Mouse (Mus musculus) embryonic facial prominence, embryonic 11.5 days (tissue): Measurements from ENCODE around the gene Sec24a. TPM values are rescaled to one million over a fixed set of nuclear protein-coding genes. Genes with fewer than 3 reads are reported as not detected.

Source experiments
- ATAC-seq: fragments of 200-750 bp; cut with Nextera tagmentation; replicated peaks from 2 replicates; pipeline ENCODE4 v1.8.0; 2017; ENCODE audit warnings: low read depth; ENCODE audit not compliant: insufficient number of reproducible peaks, low FRiP score, low TSS enrichment
- DNase-seq: peaks from one replicate; pipeline ENCODE4 v3.0.0-alpha.2; 2015; ENCODE audit warnings: low spot score
- H3K27ac ChIP-seq: fragments of 300-500 bp; sonication (generic); replicated peaks from 2 replicates; pipeline ENCODE4 v1.5.1; 2014; ENCODE audit warnings: mild to moderate bottlenecking, low read depth, low read length, control low read depth
- H3K27me3 ChIP-seq: fragments of 300-500 bp; sonication (generic); 2 replicates; pipeline ENCODE4 v1.6.1; 2014; ENCODE audit warnings: mild to moderate bottlenecking, low read length, moderate library complexity, mixed read lengths; ENCODE audit not compliant: control insufficient read depth, insufficient read depth
- H3K36me3 ChIP-seq: fragments of 300-500 bp; sonication (generic); replicated peaks from 2 replicates; pipeline ENCODE4 v1.6.1; 2014; ENCODE audit warnings: low read depth, mild to moderate bottlenecking, low read length, moderate library complexity, mixed read lengths; ENCODE audit not compliant: control insufficient read depth, insufficient read depth
- H3K4me1 ChIP-seq: fragments of 300-500 bp; sonication (generic); 2 replicates; pipeline ENCODE4 v1.6.1; 2014; ENCODE audit warnings: low read length, mixed read lengths; ENCODE audit not compliant: control insufficient read depth, insufficient read depth
- H3K4me2 ChIP-seq: fragments of 300-500 bp; sonication (generic); 2 replicates; pipeline ENCODE4 v1.6.1; 2014; ENCODE audit warnings: low read depth, mild to moderate bottlenecking, control low read depth, low read length, moderate library complexity
- H3K4me3 ChIP-seq: fragments of 300-500 bp; sonication (generic); 2 replicates; pipeline ENCODE4 v1.5.1; 2014; ENCODE audit warnings: low read depth, low read length, control low read depth
- H3K9ac ChIP-seq: fragments of 300-500 bp; sonication (generic); replicated peaks from 2 replicates; pipeline ENCODE4 v1.6.1; 2014; ENCODE audit warnings: mild to moderate bottlenecking, control low read depth, low read length
- H3K9me3 ChIP-seq: fragments of 300-500 bp; sonication (generic); replicated peaks from 2 replicates; pipeline ENCODE4 v1.6.1; 2016; ENCODE audit warnings: mild to moderate bottlenecking, low read length, inconsistent platforms, mixed read lengths; ENCODE audit not compliant: control insufficient read depth
- WGBS: fragments of 180-500 bp; shearing (Covaris S2); extraction: QIAGEN DNeasy Blood & Tissue Kit; methylation state at CpG from one replicate; pipeline ENCODE4 v1.1.7; 2014; 5-methylcytosine and 5-hydroxymethylcytosine counted together
- polyA plus RNA-seq: library from polyadenylated mRNA; unstranded; fragments of >200 nt; fragmentation: Nextera tagmentation; extraction: Ambion mirVana; gene quantifications from 2 replicates; pipeline ENCODE4 v1.2.1, GENCODE M21; 2014

Sec24a gene
- polyA plus RNA-seq, 1 experiment from 2014 or later, result 10.5 TPM

DNA sequence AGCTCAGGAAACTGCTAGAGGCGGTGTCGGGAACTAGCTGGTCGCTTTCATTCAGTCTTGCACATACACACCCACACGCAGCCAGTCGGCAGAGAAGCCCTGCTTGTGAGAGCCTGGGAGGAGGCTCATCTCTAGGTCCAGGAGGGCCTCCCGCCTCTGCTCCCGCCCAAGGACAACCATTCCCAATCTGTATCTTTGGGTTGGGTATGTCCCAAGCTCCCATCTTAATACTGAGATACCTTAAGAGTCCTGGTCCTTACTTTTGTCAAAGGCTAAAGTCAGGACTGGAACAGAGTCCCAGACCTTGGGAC is 113.6 kb downstream of the Sec24a start:
- H3K9ac ChIP-seq, result peak overlapping the region; percentile 72
- H3K9me3 ChIP-seq, result no peaks in the 10 kb centered on the region
- no peak overlapping the region for H3K27ac ChIP-seq
- peaks cover 4% of the 10 kb centered on the region for H3K27me3 ChIP-seq
- peaks cover 5% of the 10 kb centered on the region for H3K4me1 ChIP-seq
- DNase-seq (peak; percentile 45), ATAC-seq (no peak)
- WGBS, result 2% methylated on average over 7 of the region's 7 CpGs
- peak overlapping the region; percentile 62 for H3K4me3 ChIP-seq
- peak overlapping the region; percentile 89 for H3K4me2 ChIP-seq
- no peaks in the 10 kb centered on the region for H3K36me3 ChIP-seq

DNA sequence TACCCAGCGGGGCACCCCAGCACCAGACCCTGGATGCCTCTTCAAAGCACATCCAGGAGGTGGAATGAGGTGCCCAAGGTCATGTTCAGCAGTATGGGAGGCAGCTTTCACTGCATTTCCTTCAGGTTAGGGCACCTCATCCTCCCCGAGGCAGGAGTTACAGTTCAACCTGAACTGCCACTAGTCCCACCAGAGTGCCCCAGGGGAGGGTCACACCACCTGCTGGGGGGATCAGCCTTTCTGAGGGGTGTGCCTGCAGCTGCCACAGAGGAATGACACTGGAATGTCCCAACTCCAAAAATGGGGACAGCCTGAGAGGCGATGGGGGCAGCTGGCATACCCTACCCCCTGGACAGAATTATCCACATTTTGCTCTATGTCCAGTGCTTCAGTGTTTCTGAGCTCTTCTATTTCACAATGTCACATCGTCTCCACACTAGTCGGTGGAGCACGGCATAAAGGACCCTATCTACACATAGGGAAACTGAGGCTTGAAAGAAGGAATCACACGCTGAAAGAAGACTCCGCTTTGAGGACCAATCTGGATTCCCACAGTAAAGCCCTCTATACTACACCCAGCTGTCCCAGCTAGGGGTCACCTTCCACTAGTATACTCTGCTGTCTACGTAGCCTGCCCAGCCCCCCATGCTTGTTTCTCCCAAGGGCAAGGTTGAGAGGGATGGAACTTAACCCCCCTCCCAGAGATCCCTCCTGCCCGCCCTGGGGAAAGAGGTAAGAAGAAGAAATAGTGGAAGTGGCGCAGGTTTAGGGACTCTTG is 114.1 kb downstream of the Sec24a start:
- H3K4me1 ChIP-seq, result peaks cover 5% of the 10 kb centered on the region
- H3K4me3 ChIP-seq, result peak overlapping the region; percentile 62
- no peaks in the 10 kb centered on the region for H3K36me3 ChIP-seq
- DNase-seq (no peak), ATAC-seq (no peak)
- WGBS, result 29% methylated on average over 11 of the region's 11 CpGs
- peaks cover 4% of the 10 kb centered on the region for H3K27me3 ChIP-seq
- 0 out of 2 replicates have a peak overlapping the region, but pooled peaks have one; percentile 7 for H3K27ac ChIP-seq
- H3K4me2 ChIP-seq, result peak overlapping the region; percentile 89
- H3K9me3 ChIP-seq, result no peaks in the 10 kb centered on the region
- H3K9ac ChIP-seq, result peak overlapping the region; percentile 72

DNA sequence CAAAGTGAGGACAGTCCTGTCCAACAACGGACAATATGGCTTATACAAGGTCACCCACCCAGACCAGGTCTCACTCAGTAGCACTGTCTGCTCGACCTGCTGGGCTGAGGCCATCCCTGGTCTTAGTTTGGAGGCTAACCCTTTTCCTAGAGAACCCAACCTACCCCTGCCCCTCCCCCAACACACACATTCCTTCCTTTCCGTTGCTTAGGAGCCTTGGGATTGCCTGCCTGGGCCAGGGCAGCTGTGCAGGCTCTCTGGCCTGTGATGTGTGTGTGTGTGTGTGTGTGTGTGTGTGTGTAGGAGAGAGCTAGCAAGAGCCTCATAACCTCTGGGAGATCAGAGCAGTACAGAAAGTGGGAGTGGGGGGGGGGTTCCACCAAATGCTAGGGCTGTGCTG is 114.9 kb downstream of the Sec24a start:
- ATAC-seq (0 out of 2 replicates have a peak, but pooled peaks have one; percentile 25), DNase-seq (peak; percentile 66)
- Histone ChIP-seq H3K9ac (peak overlapping the region; percentile 18; the same call in 1 of the 2 replicates), H3K27ac (0 out of 2 replicates have a peak overlapping the region, but pooled peaks have one; percentile 7), H3K36me3 (no peaks in the 10 kb centered on the region), H3K9me3 (no peaks in the 10 kb centered on the region), H3K4me2 (peak overlapping the region; percentile 14; the same call in 1 of the 2 replicates), H3K27me3 (peaks cover 4% of the 10 kb centered on the region), H3K4me1 (peaks cover 5% of the 10 kb centered on the region), H3K4me3 (no peak overlapping the region)
- 27% methylated on average over 3 of the region's 3 CpGs for WGBS

DNA sequence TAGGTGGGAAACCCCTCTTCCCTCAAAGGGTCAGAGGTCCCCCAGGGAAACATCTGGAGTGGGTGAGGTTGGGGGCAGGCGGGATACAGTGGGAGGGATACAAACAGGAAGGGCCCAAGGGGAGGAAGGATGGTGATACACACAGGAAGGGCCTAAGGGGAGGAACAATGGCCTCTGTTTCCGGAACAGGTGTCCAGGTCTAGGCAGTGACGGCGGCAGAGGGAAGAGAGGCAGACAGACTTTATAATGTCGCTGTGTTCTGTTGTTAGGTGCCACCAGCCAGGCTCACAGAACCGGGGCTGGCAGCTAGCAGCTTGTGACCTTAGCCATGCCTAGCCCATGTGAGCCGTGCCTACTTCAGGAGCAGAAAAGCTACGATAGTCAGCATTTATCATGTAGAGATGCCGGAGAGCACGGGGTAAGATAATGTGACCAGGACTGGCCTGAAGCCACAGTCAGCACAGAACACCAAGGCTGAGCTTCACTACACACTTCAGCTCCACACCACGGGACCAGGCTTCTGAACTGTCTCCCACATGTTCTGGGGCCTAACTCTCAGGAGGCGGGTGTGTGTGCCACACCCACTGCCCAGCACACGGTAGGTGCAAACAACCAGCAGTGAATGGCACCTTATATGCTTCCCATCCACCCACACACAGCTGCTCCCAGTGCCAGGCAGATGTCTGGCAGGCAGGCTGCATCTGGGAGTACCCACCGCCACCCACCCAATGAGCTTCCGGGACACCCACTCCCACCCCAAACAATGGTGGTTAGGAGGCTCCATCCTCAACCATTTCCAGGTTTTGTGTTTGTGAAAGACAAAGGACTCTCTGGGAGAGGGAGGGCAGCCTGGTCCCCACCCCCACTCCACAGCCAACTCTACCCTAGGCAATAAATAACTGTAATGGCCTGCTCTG is 116.4 kb downstream of the Sec24a start:
- peaks cover 5% of the 10 kb centered on the region for H3K4me1 ChIP-seq
- no peaks in the 10 kb centered on the region for H3K9me3 ChIP-seq
- peak overlapping the region; percentile 25; the same call in 1 of the 2 replicates for H3K27ac ChIP-seq
- no peaks in the 10 kb centered on the region for H3K36me3 ChIP-seq
- no peak overlapping the region for H3K4me2 ChIP-seq
- no peak overlapping the region for H3K4me3 ChIP-seq
- WGBS, result 77% methylated on average over 14 of the region's 15 CpGs
- no peak overlapping the region for H3K9ac ChIP-seq
- DNase-seq (no peak), ATAC-seq (no peak)
- H3K27me3 ChIP-seq, result peaks cover 4% of the 10 kb centered on the region

DNA sequence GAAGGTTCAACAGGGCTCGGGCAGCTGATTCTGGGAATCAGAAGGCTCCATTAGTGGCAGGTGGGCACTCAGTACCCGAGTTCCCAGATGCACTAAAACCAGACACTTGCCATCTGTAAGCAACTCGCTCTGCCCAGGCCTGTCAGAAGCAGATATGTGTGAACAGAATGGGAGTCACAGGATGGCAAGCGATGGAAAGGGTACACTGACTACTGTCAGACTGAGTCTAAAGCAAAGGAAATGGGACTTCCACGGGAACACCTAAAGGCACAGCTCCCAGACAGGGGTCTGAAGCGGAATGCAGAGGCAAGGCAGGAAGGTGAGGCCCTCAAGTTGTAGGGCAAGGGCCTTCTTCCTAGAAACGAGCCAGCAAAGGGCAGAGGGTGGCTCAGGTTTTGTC is 117.2 kb downstream of the Sec24a start:
- no peak overlapping the region for H3K27ac ChIP-seq
- ATAC-seq, result no peak
- WGBS, result 67% methylated on average over 7 of the region's 7 CpGs

DNA sequence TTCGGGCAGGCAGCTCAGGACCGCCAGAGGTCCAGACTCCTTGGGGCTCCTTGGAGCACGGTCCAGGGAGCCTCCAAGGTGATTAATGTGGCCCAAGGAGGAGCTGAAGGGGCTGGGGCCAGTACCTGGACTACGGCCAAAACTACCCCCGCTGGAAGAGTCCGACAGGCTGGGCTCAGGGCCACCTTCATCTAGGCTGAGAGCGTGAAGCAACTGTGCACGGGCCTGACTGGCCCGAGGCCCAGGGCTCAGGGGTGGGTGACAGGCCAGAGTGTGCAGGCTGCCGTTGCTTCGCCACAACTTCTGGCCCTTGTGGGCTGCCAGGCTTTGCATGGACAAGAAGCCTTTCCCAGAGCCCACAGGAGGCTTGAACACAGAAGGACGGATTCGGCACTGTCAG is 118.1 kb downstream of the Sec24a start:
- H3K4me1 ChIP-seq, result peaks cover 5% of the 10 kb centered on the region
- WGBS, result 91% methylated on average over 13 of the region's 13 CpGs
- H3K4me3 ChIP-seq, result no peak overlapping the region
- H3K9me3 ChIP-seq, result no peaks in the 10 kb centered on the region
- no peak overlapping the region for H3K4me2 ChIP-seq
- no peak overlapping the region; the same call in 1 of the 2 replicates for H3K27ac ChIP-seq
- DNase-seq (no peak), ATAC-seq (no peak)
- no peak overlapping the region for H3K9ac ChIP-seq
- H3K36me3 ChIP-seq, result no peaks in the 10 kb centered on the region
- H3K27me3 ChIP-seq, result peaks cover 4% of the 10 kb centered on the region

More for the DNA sequence above, 117.2 kb downstream of the Sec24a start:
- DNase-seq, result no peak
- no peak overlapping the region for H3K4me3 ChIP-seq
- H3K4me2 ChIP-seq, result no peak overlapping the region
- peaks cover 5% of the 10 kb centered on the region for H3K4me1 ChIP-seq
- H3K27me3 ChIP-seq, result peaks cover 4% of the 10 kb centered on the region
- no peaks in the 10 kb centered on the region for H3K9me3 ChIP-seq
- no peaks in the 10 kb centered on the region for H3K36me3 ChIP-seq
- H3K9ac ChIP-seq, result no peak overlapping the region

DNA sequence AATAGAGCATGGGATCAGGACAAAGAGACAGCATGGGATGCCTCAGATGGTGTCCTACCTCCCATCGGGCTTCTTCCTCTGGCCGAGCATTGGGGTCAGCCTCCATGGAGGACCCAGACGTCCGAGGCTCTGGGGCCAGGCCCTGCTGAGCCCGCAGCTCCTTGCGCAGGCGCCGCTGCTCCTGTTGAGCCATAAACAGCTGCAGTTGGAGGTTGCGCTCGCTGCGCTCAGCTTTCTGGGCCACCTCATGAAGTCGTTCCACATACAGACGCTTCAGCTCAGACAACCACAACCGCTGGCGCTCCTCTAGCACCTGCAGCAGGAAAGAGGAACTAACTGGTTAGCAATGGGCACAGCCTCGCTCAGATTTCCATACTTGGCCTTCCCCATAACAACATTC is 119.2 kb downstream of the Sec24a start:
- no peak overlapping the region for H3K9ac ChIP-seq
- no peaks in the 10 kb centered on the region for H3K9me3 ChIP-seq
- H3K4me1 ChIP-seq, result peaks cover 5% of the 10 kb centered on the region; the same call in 1 of the 2 replicates
- ATAC-seq (no peak), DNase-seq (no peak)
- no peak overlapping the region for H3K4me3 ChIP-seq
- 73% methylated on average over 16 of the region's 16 CpGs for WGBS
- no peaks in the 10 kb centered on the region for H3K27me3 ChIP-seq
- H3K4me2 ChIP-seq, result no peak overlapping the region; the same call in 1 of the 2 replicates
- H3K36me3 ChIP-seq, result no peaks in the 10 kb centered on the region
- H3K27ac ChIP-seq, result no peak overlapping the region
